Mouse (Mus musculus) CD4-positive naive resting alpha-beta T cell, adult 57 days (primary cell): ENCODE results near the gene Parp11. TPM values are rescaled to one million over a fixed set of nuclear protein-coding genes. Genes with fewer than 3 reads are reported as not detected.

Source experiments
- total RNA-seq: library from RNA; stranded (reverse); gene quantifications from one replicate; pipeline ENCODE4 v1.2.4, GENCODE M21; 2023

The Parp11 gene
- total RNA-seq, result 54.1 TPM

DNA sequence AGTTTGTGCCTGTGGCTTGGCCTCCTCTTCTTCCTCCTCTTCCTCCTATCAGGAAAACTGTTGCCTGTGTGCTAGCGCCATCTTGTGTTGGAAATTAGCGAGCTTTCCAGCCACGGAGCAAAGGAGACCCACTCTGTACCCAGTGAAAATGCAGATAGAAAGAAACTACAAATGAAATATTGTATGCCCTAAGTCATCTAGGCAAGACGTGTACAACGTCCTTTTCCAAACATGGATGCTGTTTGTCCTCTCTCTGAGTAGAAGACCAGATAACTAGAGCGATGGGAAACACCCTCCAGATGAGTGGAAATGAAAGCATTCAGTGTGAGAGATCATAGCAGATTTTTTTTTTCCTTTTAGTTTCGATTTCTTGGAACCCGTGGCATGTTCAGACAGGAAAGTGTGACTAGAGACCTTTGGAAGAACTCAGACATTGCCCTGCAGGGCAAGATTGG lies at the start of gene Parp11:
Parp11 (plus strand) TSS at position 405 of the 455 bp plus-strand sequence.

Other genes starting within 250 kb of the Parp11 start
- gene Cracr2a, start 114.5 kb downstream of the Parp11 start, total RNA-seq, result 39.1 TPM